Mouse (Mus musculus): ENCODE measurements around the gene Tnrc6b.

- TF ChIP-seq MAFK (IDR thresholded peaks at IDR 0.05; ENCODE audit: insufficient read depth, low read depth, low read length) (no peak), ZNF384 (IDR thresholded peaks at IDR 0.05; ENCODE audit: low read depth, low read length) (no peak)
These were observed 20.4 kb downstream of the Tnrc6b start for GRCm38 (mm10) chr15:80731511-80731910.

Data from ES-E14 (cell line).